Mouse (Mus musculus): ENCODE measurements around the gene H2al1o. TPM values are rescaled to one million over a fixed set of nuclear protein-coding genes. Genes with fewer than 3 reads are reported as not detected.
"Not testable (repeated sequence)": the region's sequence is repeated elsewhere in the genome, so short reads cannot be mapped to it uniquely, and the experiment has no call there.

H2al1o gene
- total RNA-seq (2021): not detected
- long read RNA-seq, experiment 1: 0 reads
- long read RNA-seq, experiment 2: 0 reads

GRCm38 (mm10) chrX:9572309-9572708, at the start of gene H2al1o:
H2al1o (minus strand) TSS chrX:9572409.
- DNase-seq: not testable (repeated sequence)

DNA sequence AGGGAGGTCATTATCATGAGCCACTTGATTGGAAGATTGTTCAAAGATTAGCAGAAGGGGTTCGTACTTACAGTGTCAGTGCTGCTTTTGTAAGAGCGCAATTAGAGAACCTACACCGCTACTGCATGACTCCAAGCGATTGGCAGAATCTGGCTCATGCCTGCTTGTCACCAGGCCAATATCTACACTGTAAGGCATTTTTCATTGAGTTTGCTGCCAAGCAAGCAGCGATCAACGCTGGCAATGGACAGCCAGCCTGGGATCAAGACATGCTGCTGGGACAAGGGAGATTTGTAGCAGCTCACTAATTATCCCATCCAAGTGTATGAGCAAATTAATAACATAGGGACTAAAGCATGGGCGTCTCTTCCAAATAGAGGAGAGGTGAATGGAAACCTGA, 25.8 kb upstream of the H2al1o start:
- not testable (repeated sequence) for DNase-seq

GRCm38 (mm10) chrX:9536881-9537280, 35.3 kb downstream of the H2al1o start:
- DNase-seq: no peak

Other genes starting within 250 kb of the H2al1o start
- not detected for gene H2al1k, start 221.8 kb downstream of the H2al1o start, total RNA-seq (2021)
- gene Cybb, start 84.6 kb downstream of the H2al1o start, total RNA-seq (2021): 10 to 100 TPM; 12.7 to 13.7 TPM
- 100 to 1,000 TPM; 151 to 158 TPM for gene Dynlt3, start 90.6 kb upstream of the H2al1o start, total RNA-seq (2021)

Data from adrenal gland, postnatal 36 days (tissue).